Mouse (Mus musculus): ENCODE measurements around the gene Gm20911. TPM values are rescaled to one million over a fixed set of nuclear protein-coding genes. Genes with fewer than 3 reads are reported as not detected.
"Not testable (repeated sequence)": the region's sequence is repeated elsewhere in the genome, so short reads cannot be mapped to it uniquely, and the experiment has no call there.

The Gm20911 gene
- not detected for total RNA-seq (2021)

DNA sequence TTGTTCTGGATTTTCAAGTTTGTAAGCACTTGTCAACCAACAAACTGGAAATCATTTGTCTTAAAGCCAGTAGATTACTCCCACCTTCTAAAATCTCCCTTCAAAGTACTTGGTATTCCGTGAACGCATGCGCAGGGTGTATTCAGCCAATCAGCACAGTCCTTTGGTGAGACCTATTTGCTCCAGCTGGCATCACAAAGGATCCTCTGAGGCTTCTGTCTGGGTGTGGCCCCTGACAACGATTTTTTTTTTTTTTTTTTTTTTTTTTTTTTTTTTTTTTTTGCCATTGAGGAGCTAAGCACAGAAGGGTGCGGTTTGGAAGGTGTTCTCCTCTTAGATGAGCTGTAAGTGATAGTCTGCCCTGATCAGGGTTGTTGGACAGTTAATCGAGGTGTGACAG, at the start of gene Gm20911:
TSS of gene Gm20911 (plus strand) at position 301 of the 400 bp plus-strand sequence.
- DNase-seq, result not testable (repeated sequence)

Measured in layer of hippocampus, postnatal 36 days (tissue).